Mouse (Mus musculus) heart, adult 2 months (tissue): ENCODE measurements around the gene Ntan1.

Source experiments
- CTCF ChIP-seq: fragments of 200-600 bp; IDR thresholded peaks from 2 replicates; pipeline ENCODE4 v1.8.1; 2022; ENCODE audit warnings: antibody characterized with exemption, mild to moderate bottlenecking, moderate library complexity
- EP300 ChIP-seq: fragments of 200-500 bp; IDR thresholded peaks from 2 replicates; pipeline ENCODE4 v1.6.1; 2011; ENCODE audit warnings: low read depth, low read length, control low read depth; ENCODE audit not compliant: insufficient read depth

DNA sequence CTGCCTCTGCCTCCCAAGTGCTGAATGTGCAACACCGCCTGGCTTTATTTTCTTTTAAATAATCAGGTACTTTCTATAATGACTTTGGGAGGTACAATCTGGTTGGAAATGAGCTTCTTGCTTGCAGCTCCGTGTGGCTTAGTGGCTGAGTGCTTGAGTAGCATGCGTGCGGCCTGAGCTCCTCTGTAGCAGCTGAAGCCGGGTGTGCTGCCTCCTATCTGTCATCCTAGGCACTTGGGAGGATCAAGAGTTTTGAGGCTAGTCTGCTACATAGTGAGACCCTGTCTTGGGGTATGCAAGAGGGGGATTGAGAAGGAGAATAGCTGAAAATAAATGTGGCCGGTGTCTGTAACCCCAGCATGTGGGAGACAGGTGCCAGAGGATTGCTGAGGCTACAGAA is 6.5 kb upstream of the Ntan1 start:
- TF ChIP-seq CTCF: no peak
- TF ChIP-seq EP300: no peak
